Mouse (Mus musculus) stomach, postnatal 0 days (tissue): ENCODE results near the gene G430095P16Rik.

ENCODE experiments used
- CTCF ChIP-seq: IDR thresholded peaks from 2 replicates; pipeline ENCODE4 v1.5.1; 2016; ENCODE audit warnings: antibody characterized with exemption, low read depth, mild to moderate bottlenecking, moderate library complexity
- EP300 ChIP-seq: optimal IDR thresholded peaks from 2 replicates; pipeline ENCODE3; 2016; ENCODE audit warnings: antibody characterized with exemption

DNA sequence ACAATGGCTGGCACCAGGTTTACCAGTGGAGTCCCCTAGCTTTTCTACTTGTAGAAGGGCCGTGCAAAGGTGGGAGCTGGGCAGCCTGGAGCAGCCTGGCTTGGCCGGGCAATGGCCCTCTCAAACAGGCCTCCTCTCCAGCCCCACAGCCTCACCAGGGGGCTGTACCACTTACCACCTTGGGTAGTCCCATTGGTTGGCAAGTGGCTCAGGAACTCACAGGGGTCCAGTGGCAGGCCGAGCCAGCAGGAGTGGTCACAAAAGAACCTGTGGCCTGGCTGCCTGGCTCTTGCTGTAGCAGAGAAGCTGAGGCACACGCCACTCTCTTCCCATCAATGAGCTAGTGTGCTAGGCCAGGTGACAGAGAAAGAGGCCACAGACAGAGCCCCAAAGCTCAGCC, 8.6 kb upstream of the G430095P16Rik start:
- TF ChIP-seq CTCF = no peak
- no peak for TF ChIP-seq EP300
